Mouse (Mus musculus): ENCODE data around the gene Pter.

Pter gene

GRCm38 (mm10) chr2:13009261-13009972, 85.6 kb downstream of the Pter start:
- peak; percentile 20 for DNase-seq (ENCODE audit: low spot score)

GRCm38 (mm10) chr2:13010030-13010459, 86.2 kb downstream of the Pter start:
- peak; percentile 20 for DNase-seq (ENCODE audit: low spot score)

- peak; percentile 41 for DNase-seq (ENCODE audit: low spot score)
These were observed 86.9 kb downstream of the Pter start for GRCm38 (mm10) chr2:13010460-13011341.

- peak; percentile 84 for DNase-seq (ENCODE audit: low spot score)
These were observed 87.6 kb downstream of the Pter start, which contains the start of gene C1ql3 for GRCm38 (mm10) chr2:13011472-13011871. TSS of gene C1ql3 (minus strand) at chr2:13011806.

- DNase-seq (ENCODE audit: low spot score) = no peak
These were observed 88.1 kb downstream of the Pter start for GRCm38 (mm10) chr2:13011973-13012372.

- no peak for DNase-seq (ENCODE audit: low spot score)
These were observed 94.5 kb downstream of the Pter start for GRCm38 (mm10) chr2:13018382-13018781.

- DNase-seq (ENCODE audit: low spot score) = no peak
These were observed 95.0 kb downstream of the Pter start for GRCm38 (mm10) chr2:13018861-13019260.

- no peak for DNase-seq (ENCODE audit: low spot score)
These were observed 114.9 kb downstream of the Pter start for GRCm38 (mm10) chr2:13038772-13039171.

GRCm38 (mm10) chr2:13039785-13040184, 115.9 kb downstream of the Pter start:
- DNase-seq (ENCODE audit: low spot score) = no peak

GRCm38 (mm10) chr2:13044555-13044954, 120.7 kb downstream of the Pter start:
- no peak for DNase-seq (ENCODE audit: low spot score)

GRCm38 (mm10) chr2:13048649-13049048, 124.8 kb downstream of the Pter start:
- no peak for DNase-seq (ENCODE audit: low spot score)

Data from layer of hippocampus, adult 11-12 months (tissue).